Mouse (Mus musculus) erythroblast, embryonic 14.5 days (primary cell): ENCODE data around the gene Tmem116.

ENCODE experiments used
- GATA1 ChIP-seq: IDR thresholded peaks from 2 replicates; pipeline ENCODE4 v1.6.1; 2012; ENCODE audit warnings: low read length, inconsistent platforms, mixed read lengths
- TAL1 ChIP-seq: IDR thresholded peaks from 3 replicates; pipeline ENCODE4 v1.6.1; 2012; ENCODE audit warnings: low read length, inconsistent platforms, mixed read lengths

DNA sequence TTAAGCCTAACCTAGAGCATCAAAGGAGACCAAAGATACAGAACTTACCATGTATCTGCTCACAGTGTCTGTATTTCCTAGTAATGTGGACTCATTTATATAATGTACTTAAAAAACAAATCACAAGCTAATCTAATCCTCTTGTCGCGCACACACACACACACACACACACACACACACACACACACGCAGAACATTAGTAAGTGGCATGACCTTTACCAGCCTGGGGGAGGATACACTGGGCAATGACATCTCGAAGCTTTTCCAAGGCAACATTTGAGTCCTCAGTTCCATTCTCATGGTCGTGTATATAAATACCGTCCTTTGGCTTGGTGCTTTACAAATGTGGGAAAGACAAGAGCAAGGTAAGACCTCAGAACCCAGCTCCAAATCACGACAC, 74.8 kb downstream of the Tmem116 start:
- TF ChIP-seq GATA1 (no peak), TAL1 (no peak)
